Mouse (Mus musculus): ENCODE results near the gene Defb26.

Gene Defb26

DNA sequence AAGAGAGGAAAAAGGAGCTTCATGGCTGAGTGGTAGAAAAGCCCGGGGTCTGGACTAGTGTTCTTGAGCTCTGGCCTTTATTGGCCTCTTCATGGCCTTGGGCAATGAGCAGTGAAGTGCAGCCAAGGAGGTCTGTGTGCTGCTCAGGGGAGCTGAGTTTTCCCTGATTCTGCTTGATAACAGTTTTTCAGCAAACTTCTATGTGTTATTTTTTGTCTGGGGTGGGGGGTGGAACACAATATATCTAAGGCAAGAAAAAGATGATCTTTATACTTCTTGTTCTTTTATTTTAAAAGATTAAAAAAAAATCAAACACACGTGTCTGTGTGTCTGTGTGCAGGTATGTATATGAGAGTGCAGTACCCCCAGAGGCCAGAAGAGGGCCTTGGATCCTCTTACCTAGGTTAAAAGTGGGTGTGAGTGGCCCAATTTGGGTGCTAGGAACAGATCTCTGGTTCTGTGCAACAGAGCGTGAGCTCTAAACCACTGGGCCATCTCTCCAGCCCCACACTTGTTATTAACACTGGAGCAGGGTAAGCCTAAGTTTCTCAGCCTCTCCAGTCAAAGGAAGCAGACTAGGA, 46.8 kb downstream of the Defb26 start, which contains the start of gene Defb23:
Gene Defb23, minus strand, starts transcription at position 51 of the 581 bp plus-strand sequence.
- DNase-seq, result no peak

DNA sequence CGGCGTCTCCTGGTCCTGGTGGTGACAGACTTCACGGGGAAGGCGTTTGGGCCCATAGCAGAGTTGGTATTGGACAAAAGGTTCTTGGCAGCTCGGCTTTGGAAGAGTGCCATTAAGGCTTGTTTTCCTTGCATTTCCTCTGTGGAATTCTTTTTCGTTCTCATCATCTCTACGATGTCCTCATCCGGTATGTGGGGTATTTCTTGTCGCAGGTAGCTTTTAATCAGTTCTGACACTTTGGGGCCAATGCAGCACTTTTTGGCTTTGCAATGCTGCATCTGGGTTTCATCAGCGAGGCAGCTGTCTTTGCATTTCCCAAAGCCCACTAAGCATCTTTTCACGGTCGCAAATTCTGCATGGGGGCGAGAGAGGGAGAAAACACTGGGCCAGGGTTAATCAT, 52.3 kb downstream of the Defb26 start:
- no peak for DNase-seq
